Mouse (Mus musculus) naive thymus-derived CD4-positive, alpha-beta T cell, adult 2 months (primary cell): Measurements from ENCODE around the gene Gm45713.
A peak's percentile ranks its signal among the peaks of the same experiment; 100 is the strongest.
"Not testable (repeated sequence)": the region's sequence is repeated elsewhere in the genome, so short reads cannot be mapped to it uniquely, and the experiment has no call there.

ENCODE experiments used
- DNase-seq: peaks from one replicate; pipeline ENCODE4 v3.0.0-alpha.2; 2011; ENCODE audit warnings: low read depth

Gene Gm45713

DNA sequence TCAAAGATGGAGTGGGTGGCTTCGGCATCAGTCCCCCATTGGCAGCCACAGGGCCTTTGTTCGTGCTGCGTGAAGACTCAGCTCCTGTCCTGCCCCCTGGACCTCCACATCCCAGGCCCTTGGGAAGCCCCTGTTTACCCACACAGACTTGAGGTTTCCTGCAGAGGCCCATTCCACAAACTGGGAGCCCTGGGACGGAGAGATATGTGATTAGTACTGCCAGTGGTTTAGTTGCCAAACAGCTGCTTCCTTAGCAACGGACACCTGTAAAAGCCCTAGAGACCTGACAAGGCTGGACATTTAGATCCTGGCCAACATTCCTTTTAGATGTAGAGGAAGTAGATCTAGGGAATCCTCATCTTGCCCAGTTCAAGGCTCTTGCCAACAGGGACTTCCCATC is 5.9 kb upstream of the Gm45713 start:
- no peak for DNase-seq

- DNase-seq: peak; percentile 57
Measured at GRCm38 (mm10) chr7:45141319-45141718, 5.3 kb upstream of the Gm45713 start.

GRCm38 (mm10) chr7:45139904-45140723 is 4.1 kb upstream of the Gm45713 start:
- DNase-seq: no peak

- no peak for DNase-seq
Measured at GRCm38 (mm10) chr7:45138403-45138802, 2.4 kb upstream of the Gm45713 start.

DNA sequence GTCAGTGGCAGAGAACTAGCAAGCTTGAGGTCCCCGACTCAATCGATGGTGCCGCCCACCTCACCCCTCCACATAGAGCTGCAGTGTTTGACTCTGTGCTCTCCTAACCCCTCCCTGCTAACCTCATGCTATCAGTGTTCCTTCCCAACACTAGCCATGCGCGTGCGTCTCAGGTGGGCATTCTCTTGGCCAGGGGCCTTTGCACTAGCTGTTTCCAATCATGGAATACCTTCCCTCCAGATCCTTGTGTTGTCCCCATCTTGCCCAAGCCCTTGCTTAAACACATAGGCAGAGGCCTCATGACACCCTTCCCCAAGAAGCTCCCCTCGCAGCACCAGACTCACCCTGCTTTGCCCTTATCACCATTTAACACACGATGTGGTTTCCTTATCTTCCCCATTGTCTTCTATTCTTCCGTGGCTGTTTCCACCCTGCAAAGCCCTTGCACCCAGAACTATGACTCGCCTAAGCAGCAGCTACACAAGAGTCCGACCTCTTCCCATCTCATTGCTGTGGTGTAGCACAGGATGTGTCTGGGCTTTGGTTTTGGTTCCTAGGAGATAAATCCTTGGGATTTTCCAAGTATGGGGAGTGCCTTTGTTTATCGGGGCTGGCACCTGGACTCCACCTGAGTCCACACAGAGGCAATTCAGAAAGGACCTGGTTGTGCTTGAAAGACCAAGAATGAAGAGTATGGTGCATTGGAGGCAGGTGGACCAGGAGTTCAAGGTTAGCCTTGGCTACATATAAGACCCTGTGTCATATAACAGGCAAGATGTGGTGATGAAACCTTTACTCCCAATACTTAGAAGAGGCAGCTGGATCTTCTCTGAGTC is 1.4 kb upstream of the Gm45713 start:
- DNase-seq: peak; percentile 47

DNA sequence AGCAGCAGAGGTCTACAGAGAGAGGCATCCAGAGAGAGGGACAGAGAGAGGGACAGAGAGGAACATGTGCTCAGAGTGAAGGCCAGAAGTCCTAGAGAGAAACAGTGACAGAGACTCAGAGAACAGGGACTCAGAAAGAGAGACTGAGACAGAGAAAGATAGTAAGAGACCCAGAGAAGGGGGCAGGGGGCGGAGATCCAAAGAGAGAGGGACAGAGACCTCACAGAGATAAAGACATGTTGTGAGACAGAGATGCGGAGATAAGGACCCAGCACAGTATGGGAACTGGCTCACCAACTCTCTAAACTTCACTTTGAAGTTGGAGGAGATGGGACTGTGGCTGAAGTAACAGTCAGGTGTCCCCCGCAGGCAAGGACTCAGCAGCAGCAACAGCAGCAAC is 661 bp downstream of the Gm45713 start:
- no peak for DNase-seq

- DNase-seq: peak; percentile 74
Measured at GRCm38 (mm10) chr7:45134544-45135026, 1.4 kb downstream of the Gm45713 start.

DNA sequence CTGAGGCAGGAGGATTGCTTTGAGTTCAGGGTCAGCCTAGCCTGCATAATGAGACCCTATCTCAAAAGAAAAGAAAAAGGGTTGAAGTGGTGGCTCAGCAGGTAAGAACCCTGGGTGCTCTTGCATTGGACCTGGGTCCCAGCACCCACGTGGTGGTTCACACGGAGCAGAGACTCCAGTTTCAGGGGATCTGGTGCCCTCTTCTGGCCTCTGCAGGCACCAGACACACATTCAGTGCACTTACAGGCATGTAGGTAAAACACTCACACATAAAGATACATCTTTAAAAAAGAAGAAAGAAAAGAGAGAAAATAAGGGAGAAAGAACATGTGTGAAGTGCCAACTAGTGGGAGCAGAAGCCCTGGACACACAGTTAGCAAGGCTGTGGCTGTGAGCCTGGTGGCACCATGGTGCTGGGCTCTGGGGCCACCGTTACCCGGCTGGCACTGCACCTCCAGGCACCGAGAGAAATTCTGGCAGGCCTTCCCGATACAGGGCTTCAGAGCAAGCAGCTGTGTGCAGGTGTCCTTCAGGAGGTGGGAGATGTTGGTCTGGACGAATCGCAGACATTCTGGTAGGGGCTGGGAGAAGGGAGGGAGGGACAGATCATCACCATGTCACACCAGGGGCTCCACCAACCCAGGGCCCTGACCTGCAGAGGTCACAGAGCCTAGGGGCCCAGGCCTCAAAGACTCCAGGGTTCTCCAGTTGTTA is 2.4 kb downstream of the Gm45713 start:
- no peak for DNase-seq

GRCm38 (mm10) chr7:45131850-45132249 is 4.2 kb downstream of the Gm45713 start:
- no peak for DNase-seq

DNA sequence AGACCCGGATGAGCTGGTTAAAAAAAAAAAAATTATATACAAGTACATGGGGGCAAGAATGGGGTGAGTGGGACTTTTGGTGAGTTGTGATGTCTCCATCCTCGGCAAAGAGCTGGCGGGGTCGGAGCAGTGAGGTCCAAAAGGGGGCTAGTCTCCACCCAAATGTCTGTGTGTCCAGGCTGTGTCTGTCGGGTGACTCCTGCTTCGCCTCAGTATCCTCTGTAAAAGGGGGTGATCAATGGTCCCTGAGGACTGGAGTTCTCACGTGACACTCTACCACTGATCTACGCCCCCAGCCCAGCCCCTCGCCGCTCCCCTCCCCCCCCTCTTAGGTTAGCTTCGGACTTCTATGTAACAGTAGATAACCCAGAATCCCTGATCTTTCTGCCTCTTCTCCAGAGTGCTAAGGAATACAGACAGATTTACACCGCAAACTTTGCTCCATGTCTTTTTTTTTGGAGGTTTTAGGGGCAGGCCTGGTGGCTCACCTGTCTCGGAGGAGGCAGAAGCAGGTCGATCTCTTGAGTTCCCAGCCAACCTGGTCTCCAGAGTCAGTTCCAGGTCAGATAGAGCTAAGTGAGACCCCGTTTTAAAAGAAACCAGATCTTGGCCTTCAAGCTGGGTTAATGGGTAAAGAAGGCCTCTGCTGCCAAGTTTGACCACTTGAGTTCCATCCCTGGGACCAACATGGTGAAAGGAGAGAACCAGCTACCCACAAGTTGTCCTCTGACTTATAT is 6.1 kb downstream of the Gm45713 start:
- no peak for DNase-seq

- DNase-seq: no peak
Measured at GRCm38 (mm10) chr7:45129318-45129717, 6.7 kb downstream of the Gm45713 start.

GRCm38 (mm10) chr7:45128624-45129246 is 7.3 kb downstream of the Gm45713 start, which contains the start of gene Rpl13a:
Rpl13a (minus strand) TSS chr7:45128761.
- peak; percentile 99 for DNase-seq

- DNase-seq: no peak
Measured at GRCm38 (mm10) chr7:45127700-45128224, 8.3 kb downstream of the Gm45713 start.

- no peak for DNase-seq
Measured at GRCm38 (mm10) chr7:45126844-45127699, 9.0 kb downstream of the Gm45713 start.

GRCm38 (mm10) chr7:45126147-45126843 is 9.7 kb downstream of the Gm45713 start:
- no peak for DNase-seq

DNA sequence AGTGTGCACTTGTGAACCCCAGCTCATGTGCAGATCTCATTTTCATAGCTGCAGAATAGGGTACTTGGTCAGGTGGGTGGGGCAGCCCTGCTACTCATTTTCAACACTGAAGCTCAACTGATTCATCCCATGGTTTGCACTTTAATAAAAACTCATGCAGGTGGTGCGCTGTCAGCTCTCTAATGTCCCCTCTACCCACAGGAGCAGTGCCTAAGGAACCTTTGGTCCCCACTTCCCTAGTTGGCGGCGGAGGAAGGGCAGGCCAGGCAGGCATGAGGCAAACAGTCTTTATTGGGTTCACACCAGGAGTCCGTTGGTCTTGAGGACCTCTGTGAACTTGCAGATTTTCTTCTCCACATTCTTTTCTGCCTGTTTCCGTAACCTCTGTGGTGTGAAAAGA is 10.4 kb downstream of the Gm45713 start:
- not testable (repeated sequence) for DNase-seq

DNA sequence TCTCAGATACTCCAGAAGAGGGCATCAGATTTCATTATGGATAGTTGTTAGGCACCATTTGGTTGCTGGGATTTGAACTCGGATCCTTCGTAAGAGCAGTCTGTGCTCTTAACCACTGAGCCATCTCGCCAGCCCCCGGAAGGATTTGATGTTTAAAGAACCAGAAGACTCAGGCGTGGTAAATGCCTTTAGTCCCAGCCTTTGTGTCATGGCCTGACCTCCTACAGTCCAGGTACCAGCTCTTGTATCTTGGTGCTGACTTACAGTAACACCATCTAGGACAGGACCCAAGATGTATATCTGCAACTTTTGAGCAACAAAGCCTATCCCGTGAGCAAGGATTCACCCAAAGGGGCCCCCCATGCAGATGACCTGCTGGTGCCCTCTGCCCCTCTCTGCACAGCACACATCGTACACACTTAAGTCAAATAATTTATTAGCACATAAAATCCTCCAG is 10.9 kb downstream of the Gm45713 start:
- DNase-seq: no peak

GRCm38 (mm10) chr7:45124224-45125143 is 11.5 kb downstream of the Gm45713 start, which contains the start of gene Rps11:
Rps11 (minus strand) TSS chr7:45124439.
- peak; percentile 99 for DNase-seq
